Comparison of ENCODE assay signal across 14 mouse cellular contexts in the genomic region with DNA sequence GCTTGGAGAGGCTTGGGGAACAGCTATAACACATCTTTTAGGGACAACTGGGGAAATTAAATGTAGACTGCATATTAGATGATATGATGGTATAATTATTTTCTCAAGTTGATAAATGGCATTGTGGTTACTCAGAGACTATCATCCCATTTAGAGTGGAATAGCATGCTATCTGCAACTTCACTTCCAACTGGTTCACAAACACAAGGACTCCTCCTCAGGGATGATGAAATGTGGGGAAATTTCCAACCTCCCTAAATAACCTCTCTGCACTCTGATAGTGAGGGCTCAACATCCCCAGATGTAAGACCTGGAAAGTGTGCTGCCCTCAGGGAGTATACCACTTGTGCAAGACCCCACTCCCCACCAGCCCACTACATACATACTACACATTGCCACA.
"Had no signal": no experiment of that assay in that cellular context is flagged by ENCODE, and none has a peak within 500 bp of the region (broad histone marks: within the 10 kb centered on the region; RNA-seq: fewer than 3 reads in every experiment).

No protein-coding gene starts in this region.

- H3K4me1 ChIP-seq: midbrain, embryonic 15.5 days had no signal

- H3K4me2 ChIP-seq: kidney, embryonic 15.5 days; midbrain, embryonic 11.5 days; midbrain, embryonic 15.5 days had no signal

- H3K27ac ChIP-seq: kidney, embryonic 15.5 days; left cerebral cortex, adult 2 months; limb, embryonic 10.5 days; liver, embryonic 14.5 days; midbrain, embryonic 15.5 days had no signal

- H3K27me3 ChIP-seq: kidney, embryonic 15.5 days; midbrain, embryonic 15.5 days had no signal

- ATAC-seq: lung, postnatal 0 days; midbrain, embryonic 15.5 days had no signal

- H3K4me3 ChIP-seq: kidney, embryonic 15.5 days; left cerebral cortex, adult 2 months; limb, embryonic 10.5 days; megakaryocyte, embryonic 14.5 days; midbrain, embryonic 15.5 days had no signal

- DNase-seq: kidney, adult 2 months; kidney, postnatal 14 days; lung, adult 2 months; right cerebral cortex, adult 18-20 months; right cerebral cortex, postnatal 25 days; thymus, postnatal 36 days had no signal

- H3K9ac ChIP-seq: kidney, embryonic 15.5 days; liver, embryonic 14.5 days; midbrain, embryonic 15.5 days had no signal

- H3K9me3 ChIP-seq: kidney, embryonic 15.5 days; limb, embryonic 10.5 days; megakaryocyte, embryonic 14.5 days; midbrain, embryonic 15.5 days had no signal
